8 mouse cellular contexts compared by ENCODE assay signal in the genomic region with DNA sequence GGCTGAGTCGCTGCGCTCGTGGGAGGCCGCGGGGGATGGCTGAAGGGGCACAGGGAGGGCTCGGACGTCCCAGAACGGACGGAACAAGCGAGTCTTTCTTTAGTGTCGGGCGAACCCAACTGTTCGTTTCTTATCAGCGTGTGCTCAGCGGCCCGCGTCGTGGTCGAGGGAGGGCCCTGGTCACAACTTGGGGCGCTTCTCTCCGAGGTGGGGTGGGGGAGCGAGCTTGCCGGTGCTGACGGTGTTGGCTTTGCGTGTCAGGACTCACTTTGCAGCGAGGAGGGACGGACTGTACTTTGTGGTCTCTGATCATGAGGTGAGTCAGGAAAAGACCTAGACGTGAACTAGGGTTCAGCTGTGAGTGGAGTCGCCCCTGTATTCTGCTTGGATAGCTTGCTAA. TPM values are rescaled to one million over a fixed set of nuclear protein-coding genes. Genes with fewer than 3 reads are reported as not detected.
DNase-seq lines count a peak whose midpoint lies in the region; ATAC-seq and TF ChIP-seq lines count a peak whose summit lies in the region.

No protein-coding gene starts in this region.

- H3K4me2 ChIP-seq in intestine, postnatal 0 days (replicated peaks; ENCODE audit: low read depth), result peak overlapping the region; percentile 88
- peak overlapping the region; percentile 73 for H3K4me2 ChIP-seq in neural tube, embryonic 13.5 days

- DNase-seq in urinary bladder, postnatal 25 days (ENCODE audit: low spot score), result peak; percentile 34
- no peak for DNase-seq in urinary bladder, postnatal 10 days (ENCODE audit: low spot score)
- peak; percentile 58 for DNase-seq in c-Kit-positive CD71-positive TER-119-positive erythroid progenitor cells, embryonic 14.5 days (ENCODE audit: low spot score)
- DNase-seq in gastrocnemius, postnatal 10 days, result peak; percentile 50
- DNase-seq in lung, adult 2 months, result no peak
- DNase-seq in cerebellum, adult 9-11 months, result no peak

- H3K27me3 ChIP-seq in intestine, postnatal 0 days (replicated peaks; ENCODE audit: control insufficient read depth, insufficient read depth, low read length), result no peaks in the 10 kb centered on the region
- no peaks in the 10 kb centered on the region for H3K27me3 ChIP-seq in neural tube, embryonic 13.5 days

- H3K27ac ChIP-seq in intestine, postnatal 0 days (ENCODE audit: low read depth, low read length), result peak overlapping the region; percentile 51
- peak overlapping the region; percentile 82 for H3K27ac ChIP-seq in neural tube, embryonic 13.5 days (replicated peaks)

- H3K4me3 ChIP-seq in intestine, postnatal 0 days (ENCODE audit: low read depth, low read length), result peak overlapping the region; percentile 67
- H3K4me3 ChIP-seq in lung, adult 2 months (replicated peaks; ENCODE audit: extremely low read depth, low read depth, low read length), result peak overlapping the region; percentile 96
- peak overlapping the region; percentile 80 for H3K4me3 ChIP-seq in neural tube, embryonic 13.5 days

- H3K36me3 ChIP-seq in intestine, postnatal 0 days (ENCODE audit: control insufficient read depth, insufficient read depth), result no peaks in the 10 kb centered on the region; the same call in 1 of the 2 replicates
- H3K36me3 ChIP-seq in neural tube, embryonic 13.5 days, result 0 out of 2 replicates have a peak, but pooled peaks cover 3% of the 10 kb centered on the region

- TF ChIP-seq CTCF in intestine, postnatal 0 days (IDR thresholded peaks at IDR 0.05; ENCODE audit: low read depth), result no peak
- no peak for TF ChIP-seq CTCF in lung, adult 2 months (IDR thresholded peaks at IDR 0.05; ENCODE audit: insufficient read depth, low read length)

- peak; percentile 23 for ATAC-seq in intestine, postnatal 0 days
- ATAC-seq in neural tube, embryonic 13.5 days (ENCODE audit: low read depth), result 0 out of 2 replicates have a peak, but pooled peaks have one; percentile 0

- peak overlapping the region; percentile 58 for H3K9ac ChIP-seq in intestine, postnatal 0 days (ENCODE audit: low read depth, low read length)
- H3K9ac ChIP-seq in neural tube, embryonic 13.5 days, result peak overlapping the region; percentile 84

- H3K4me1 ChIP-seq in intestine, postnatal 0 days (replicated peaks; ENCODE audit: control insufficient read depth, insufficient read depth, low read length), result no peaks in the 10 kb centered on the region
- H3K4me1 ChIP-seq in lung, adult 2 months (ENCODE audit: control insufficient read depth, insufficient read depth, low read length), result no peaks in the 10 kb centered on the region
- H3K4me1 ChIP-seq in neural tube, embryonic 13.5 days (replicated peaks), result peaks cover 22% of the 10 kb centered on the region

- TF ChIP-seq POLR2A in lung, adult 2 months (IDR thresholded peaks at IDR 0.05; ENCODE audit: borderline replicate concordance, extremely low read depth, low read depth, low read length), result no peak

- WGBS in intestine, postnatal 0 days, result under 1% methylated on average over 29 of the region's 29 CpGs
- WGBS in lung, adult 2 months, result under 1% methylated on average over 29 of the region's 29 CpGs
- under 1% methylated on average over 29 of the region's 29 CpGs for WGBS in neural tube, embryonic 13.5 days

- no peaks in the 10 kb centered on the region for H3K9me3 ChIP-seq in intestine, postnatal 0 days (ENCODE audit: control insufficient read depth)
- H3K9me3 ChIP-seq in neural tube, embryonic 13.5 days, result no peaks in the 10 kb centered on the region

RNA-seq across cellular contexts. Expression of gene B3galnt2, which starts 0.7 kb away (rescaled TPM):
- total RNA-seq in gastrocnemius, postnatal 10 days (2021), result 10 to 100 TPM; 32.7 to 40.7 TPM
- 9.9 and 10.5 TPM in 2 replicates for polyA plus RNA-seq in intestine, postnatal 0 days (2015; fragmentation: Nextera tagmentation; extraction: Ambion mirVana)
- 46.4 and 73.3 TPM in 2 replicates for polyA plus RNA-seq in lung, adult 2 months (2012; rRNA removed)
- 18.8 and 19.9 TPM in 2 replicates for polyA plus RNA-seq in neural tube, embryonic 13.5 days (2015; fragmentation: Nextera tagmentation; extraction: Ambion mirVana)

Comparison
In these comparisons a context has a peak if more than half of its experiments do, and no peak if none do; other contexts are left out.
1. DNase-seq: peak in urinary bladder, postnatal 25 days (single experiment), c-Kit-positive CD71-positive TER-119-positive erythroid progenitor cells, embryonic 14.5 days (single experiment) and gastrocnemius, postnatal 10 days (single experiment); none in urinary bladder, postnatal 10 days (single experiment), lung, adult 2 months (single experiment) and cerebellum, adult 9-11 months (single experiment).
2. Peak in every context shown above with its lines, with median percentiles within 50 percentile points of each other: H3K4me3 ChIP-seq.